Mouse (Mus musculus) midbrain, embryonic 15.5 days (tissue): Measurements from ENCODE around the gene Sec22a. TPM values are rescaled to one million over a fixed set of nuclear protein-coding genes. Genes with fewer than 3 reads are reported as not detected.

Experiments
- ATAC-seq: fragments of 200-750 bp; cut with Nextera tagmentation; replicated peaks from 2 replicates; pipeline ENCODE4 v1.8.0; 2017; ENCODE audit warnings: moderate TSS enrichment
- H3K27ac ChIP-seq: fragments of 300-500 bp; sonication (generic); 2 replicates; pipeline ENCODE4 v1.5.1; 2015; ENCODE audit warnings: mild to moderate bottlenecking, inconsistent platforms
- H3K27me3 ChIP-seq: fragments of 300-500 bp; sonication (generic); replicated peaks from 2 replicates; pipeline ENCODE4 v1.6.1; 2015; ENCODE audit warnings: inconsistent platforms
- H3K36me3 ChIP-seq: fragments of 300-500 bp; sonication (generic); replicated peaks from 2 replicates; pipeline ENCODE4 v1.6.1; 2015; ENCODE audit warnings: inconsistent platforms
- H3K4me1 ChIP-seq: fragments of 300-500 bp; sonication (generic); 2 replicates; pipeline ENCODE4 v1.6.1; 2015; ENCODE audit warnings: inconsistent platforms
- H3K4me2 ChIP-seq: fragments of 300-500 bp; sonication (generic); 2 replicates; pipeline ENCODE4 v1.6.1; 2015; ENCODE audit warnings: inconsistent platforms, mild to moderate bottlenecking, moderate library complexity
- H3K4me3 ChIP-seq: fragments of 300-500 bp; sonication (generic); 2 replicates; pipeline ENCODE4 v1.5.1; 2015; ENCODE audit warnings: mild to moderate bottlenecking, inconsistent platforms
- H3K9ac ChIP-seq: fragments of 300-500 bp; sonication (generic); 2 replicates; pipeline ENCODE4 v1.6.1; 2015; ENCODE audit warnings: mild to moderate bottlenecking, inconsistent platforms
- H3K9me3 ChIP-seq: fragments of 300-500 bp; sonication (generic); 2 replicates; pipeline ENCODE4 v1.6.1; 2016; ENCODE audit warnings: inconsistent platforms
- WGBS: fragments of 180-500 bp; shearing (Covaris S2); methylation state at CpG from one replicate; pipeline ENCODE4 v1.1.7; 2015; ENCODE audit warnings: mixed read lengths; 5-methylcytosine and 5-hydroxymethylcytosine counted together
- polyA plus RNA-seq: library from polyadenylated mRNA; unstranded; fragments of >200 nt; fragmentation: Nextera tagmentation; extraction: Ambion mirVana; gene quantifications from 2 replicates; pipeline ENCODE4 v1.2.1, GENCODE M21; 2015

The Sec22a gene
- polyA plus RNA-seq, 1 experiment from 2014 or later: 40.6 TPM

- Histone ChIP-seq H3K27me3 (no peaks in the 10 kb centered on the region), H3K4me3 (no peak overlapping the region), H3K27ac (no peak overlapping the region), H3K36me3 (no peaks in the 10 kb centered on the region), H3K4me2 (no peak overlapping the region), H3K9ac (no peak overlapping the region), H3K9me3 (no peaks in the 10 kb centered on the region), H3K4me1 (peaks cover 15% of the 10 kb centered on the region)
- WGBS: 86% methylated on average over 2 of the region's 2 CpGs
- no peak for ATAC-seq
These were observed 1.5 kb downstream of the Sec22a start for GRCm38 (mm10) chr16:35362221-35362620.

GRCm38 (mm10) chr16:35360593-35360992 lies 3.1 kb downstream of the Sec22a start:
- H3K9ac ChIP-seq: no peak overlapping the region
- H3K4me1 ChIP-seq: peaks cover 15% of the 10 kb centered on the region
- H3K4me3 ChIP-seq: no peak overlapping the region
- no peak overlapping the region for H3K27ac ChIP-seq
- H3K4me2 ChIP-seq: no peak overlapping the region
- 27% methylated on average over 6 of the region's 6 CpGs for WGBS
- no peaks in the 10 kb centered on the region for H3K36me3 ChIP-seq
- no peaks in the 10 kb centered on the region for H3K27me3 ChIP-seq
- no peak for ATAC-seq
- no peaks in the 10 kb centered on the region for H3K9me3 ChIP-seq

- no peak overlapping the region for H3K4me3 ChIP-seq
- no peak overlapping the region for H3K4me2 ChIP-seq
- no peaks in the 10 kb centered on the region for H3K9me3 ChIP-seq
- H3K36me3 ChIP-seq: no peaks in the 10 kb centered on the region
- no peak overlapping the region for H3K9ac ChIP-seq
- 82% methylated on average over 1 of the region's 1 CpGs for WGBS
- H3K27ac ChIP-seq: no peak overlapping the region
- no peaks in the 10 kb centered on the region for H3K27me3 ChIP-seq
- H3K4me1 ChIP-seq: peaks cover 2% of the 10 kb centered on the region; the same call in 1 of the 2 replicates
- ATAC-seq: no peak
These were observed 6.3 kb downstream of the Sec22a start for GRCm38 (mm10) chr16:35357449-35357848.

- no peak for ATAC-seq
- Histone ChIP-seq H3K4me2 (no peak overlapping the region), H3K27ac (no peak overlapping the region), H3K4me1 (no peaks in the 10 kb centered on the region), H3K36me3 (no peaks in the 10 kb centered on the region), H3K27me3 (no peaks in the 10 kb centered on the region), H3K4me3 (no peak overlapping the region), H3K9me3 (no peaks in the 10 kb centered on the region), H3K9ac (no peak overlapping the region)
- WGBS: 61% methylated on average over 1 of the region's 1 CpGs
These were observed 33.3 kb downstream of the Sec22a start for GRCm38 (mm10) chr16:35330451-35330850.

GRCm38 (mm10) chr16:35319773-35320172 lies 43.9 kb downstream of the Sec22a start:
- H3K4me1 ChIP-seq: peaks cover 2% of the 10 kb centered on the region; the same call in 1 of the 2 replicates
- 79% methylated on average over 2 of the region's 2 CpGs for WGBS
- no peak overlapping the region for H3K9ac ChIP-seq
- H3K36me3 ChIP-seq: no peaks in the 10 kb centered on the region
- H3K27me3 ChIP-seq: no peaks in the 10 kb centered on the region
- H3K4me3 ChIP-seq: no peak overlapping the region
- H3K4me2 ChIP-seq: no peak overlapping the region
- H3K9me3 ChIP-seq: no peaks in the 10 kb centered on the region
- peak; percentile 52 for ATAC-seq
- no peak overlapping the region for H3K27ac ChIP-seq

- H3K27ac ChIP-seq: no peak overlapping the region
- WGBS: 27% methylated on average over 4 of the region's 4 CpGs
These were observed 44.4 kb downstream of the Sec22a start for GRCm38 (mm10) chr16:35319335-35319734.

GRCm38 (mm10) chr16:35318397-35318796 lies 45.3 kb downstream of the Sec22a start:
- Histone ChIP-seq H3K36me3 (no peaks in the 10 kb centered on the region), H3K9me3 (no peaks in the 10 kb centered on the region), H3K4me3 (no peak overlapping the region), H3K4me1 (peaks cover 2% of the 10 kb centered on the region; the same call in 1 of the 2 replicates), H3K4me2 (no peak overlapping the region), H3K27me3 (no peaks in the 10 kb centered on the region), H3K9ac (no peak overlapping the region), H3K27ac (no peak overlapping the region)
- ATAC-seq: no peak
- WGBS: 87% methylated on average over 6 of the region's 6 CpGs

More at GRCm38 (mm10) chr16:35319335-35319734, 44.4 kb downstream of the Sec22a start:
- no peaks in the 10 kb centered on the region for H3K36me3 ChIP-seq
- H3K4me1 ChIP-seq: peaks cover 2% of the 10 kb centered on the region; the same call in 1 of the 2 replicates
- no peaks in the 10 kb centered on the region for H3K27me3 ChIP-seq
- H3K9ac ChIP-seq: no peak overlapping the region
- H3K9me3 ChIP-seq: no peaks in the 10 kb centered on the region
- no peak overlapping the region for H3K4me3 ChIP-seq
- peak; percentile 78 for ATAC-seq
- no peak overlapping the region for H3K4me2 ChIP-seq

- Histone ChIP-seq H3K27me3 (no peaks in the 10 kb centered on the region), H3K4me2 (no peak overlapping the region), H3K36me3 (0 out of 2 replicates have a peak, but pooled peaks cover 2% of the 10 kb centered on the region), H3K9me3 (no peaks in the 10 kb centered on the region), H3K4me1 (peaks cover 2% of the 10 kb centered on the region; the same call in 1 of the 2 replicates), H3K27ac (no peak overlapping the region), H3K9ac (no peak overlapping the region), H3K4me3 (no peak overlapping the region)
- no peak for ATAC-seq
- WGBS: 87% methylated on average over 5 of the region's 5 CpGs
These were observed 46.3 kb downstream of the Sec22a start for GRCm38 (mm10) chr16:35317460-35317859.

GRCm38 (mm10) chr16:35316856-35317264 lies 46.9 kb downstream of the Sec22a start:
- ATAC-seq: no peak
- Histone ChIP-seq H3K4me1 (peaks cover 2% of the 10 kb centered on the region; the same call in 1 of the 2 replicates), H3K9me3 (no peaks in the 10 kb centered on the region), H3K27ac (no peak overlapping the region), H3K36me3 (0 out of 2 replicates have a peak, but pooled peaks cover 2% of the 10 kb centered on the region), H3K4me3 (no peak overlapping the region), H3K4me2 (no peak overlapping the region), H3K9ac (no peak overlapping the region), H3K27me3 (no peaks in the 10 kb centered on the region)

- Histone ChIP-seq H3K4me3 (no peak overlapping the region), H3K9ac (no peak overlapping the region), H3K27ac (no peak overlapping the region), H3K27me3 (no peaks in the 10 kb centered on the region), H3K4me1 (peaks cover 5% of the 10 kb centered on the region; the same call in 1 of the 2 replicates), H3K36me3 (0 out of 2 replicates have a peak, but pooled peaks cover 2% of the 10 kb centered on the region), H3K4me2 (no peak overlapping the region), H3K9me3 (no peaks in the 10 kb centered on the region)
- no peak for ATAC-seq
- WGBS: 49% methylated on average over 3 of the region's 3 CpGs
These were observed 48.2 kb downstream of the Sec22a start for GRCm38 (mm10) chr16:35315496-35315895.

GRCm38 (mm10) chr16:35311586-35311985 lies 52.1 kb downstream of the Sec22a start:
- H3K27me3 ChIP-seq: no peaks in the 10 kb centered on the region
- ATAC-seq: no peak
- no peak overlapping the region for H3K9ac ChIP-seq
- no peak overlapping the region for H3K4me2 ChIP-seq
- WGBS: 51% methylated on average over 8 of the region's 8 CpGs
- no peak overlapping the region for H3K4me3 ChIP-seq
- H3K9me3 ChIP-seq: no peaks in the 10 kb centered on the region
- no peak overlapping the region for H3K27ac ChIP-seq
- 0 out of 2 replicates have a peak, but pooled peaks cover 2% of the 10 kb centered on the region for H3K36me3 ChIP-seq
- H3K4me1 ChIP-seq: 0 out of 2 replicates have a peak, but pooled peaks cover 3% of the 10 kb centered on the region

- no peak overlapping the region for H3K4me3 ChIP-seq
- no peaks in the 10 kb centered on the region for H3K27me3 ChIP-seq
- no peaks in the 10 kb centered on the region for H3K9me3 ChIP-seq
- H3K27ac ChIP-seq: no peak overlapping the region
- WGBS: 53% methylated on average over 2 of the region's 2 CpGs
- H3K4me2 ChIP-seq: no peak overlapping the region
- 0 out of 2 replicates have a peak, but pooled peaks cover 3% of the 10 kb centered on the region for H3K4me1 ChIP-seq
- 0 out of 2 replicates have a peak, but pooled peaks cover 2% of the 10 kb centered on the region for H3K36me3 ChIP-seq
- ATAC-seq: no peak
- no peak overlapping the region for H3K9ac ChIP-seq
These were observed 53.1 kb downstream of the Sec22a start for GRCm38 (mm10) chr16:35310551-35311110.

- H3K36me3 ChIP-seq: 0 out of 2 replicates have a peak, but pooled peaks cover 2% of the 10 kb centered on the region
- ATAC-seq: no peak
- WGBS: 89% methylated on average over 4 of the region's 4 CpGs
- H3K9ac ChIP-seq: no peak overlapping the region
- H3K4me2 ChIP-seq: no peak overlapping the region
- H3K9me3 ChIP-seq: no peaks in the 10 kb centered on the region
- no peak overlapping the region for H3K4me3 ChIP-seq
- 0 out of 2 replicates have a peak, but pooled peaks cover 3% of the 10 kb centered on the region for H3K4me1 ChIP-seq
- H3K27me3 ChIP-seq: no peaks in the 10 kb centered on the region
- no peak overlapping the region for H3K27ac ChIP-seq
These were observed 54.1 kb downstream of the Sec22a start for GRCm38 (mm10) chr16:35309634-35310033.
